Mouse (Mus musculus) adrenal gland, adult (tissue): ENCODE measurements around the gene 1700013G24Rik.
"Not testable (repeated sequence)": the region's sequence is repeated elsewhere in the genome, so short reads cannot be mapped to it uniquely, and the experiment has no call there.

Experiments used
- DNase-seq, 2 experiments: peaks; one replicate each; pipeline ENCODE4 v3.0.0; 2022 to 2023; ENCODE audit warnings: low spot score in 1 of 2; ENCODE audit not compliant: inconsistent age in 2 of 2

The 1700013G24Rik gene

GRCm38 (mm10) chr4:137453234-137453767 lies at the start of gene 1700013G24Rik:
1700013G24Rik (plus strand) TSS chr4:137453284.
- DNase-seq: no peak

GRCm38 (mm10) chr4:137405571-137405970 lies 47.5 kb upstream of the 1700013G24Rik start:
- DNase-seq: no peak

- DNase-seq: no peak
These were observed 43.4 kb upstream of the 1700013G24Rik start, which contains the start of gene Cela3a for GRCm38 (mm10) chr4:137409691-137410090. Cela3a (minus strand) TSS chr4:137409791.

GRCm38 (mm10) chr4:137412185-137412709 lies 40.8 kb upstream of the 1700013G24Rik start:
- not testable (repeated sequence) for DNase-seq

- DNase-seq: no peak
These were observed 38.1 kb upstream of the 1700013G24Rik start for GRCm38 (mm10) chr4:137414936-137415335.

GRCm38 (mm10) chr4:137417712-137418564 lies 35.1 kb upstream of the 1700013G24Rik start:
- DNase-seq: no peak

GRCm38 (mm10) chr4:137430502-137430901 lies 22.6 kb upstream of the 1700013G24Rik start, which contains the start of gene Cela3b:
Cela3b (minus strand) TSS chr4:137430540.
- DNase-seq: no peak

GRCm38 (mm10) chr4:137432700-137433550 lies 20.2 kb upstream of the 1700013G24Rik start:
- peak in 1 of 2 experiments; percentile 62 for DNase-seq

GRCm38 (mm10) chr4:137436979-137437669 lies 16.0 kb upstream of the 1700013G24Rik start:
- no peak for DNase-seq

- no peak for DNase-seq
These were observed 14.2 kb upstream of the 1700013G24Rik start for GRCm38 (mm10) chr4:137438842-137439241.

GRCm38 (mm10) chr4:137441332-137441731 lies 11.8 kb upstream of the 1700013G24Rik start:
- DNase-seq: no peak

- DNase-seq: peak; percentile 73 to 94
These were observed 9.5 kb upstream of the 1700013G24Rik start for GRCm38 (mm10) chr4:137443625-137444024.

- DNase-seq: no peak
These were observed 7.2 kb upstream of the 1700013G24Rik start for GRCm38 (mm10) chr4:137445881-137446280.

- no peak for DNase-seq
These were observed 5.5 kb upstream of the 1700013G24Rik start for GRCm38 (mm10) chr4:137447363-137448196.

GRCm38 (mm10) chr4:137448197-137448596 lies 4.9 kb upstream of the 1700013G24Rik start:
- DNase-seq: peak; percentile 80 to 90

GRCm38 (mm10) chr4:137448641-137449040 lies 4.4 kb upstream of the 1700013G24Rik start:
- DNase-seq: no peak

GRCm38 (mm10) chr4:137449132-137449531 lies 4.0 kb upstream of the 1700013G24Rik start:
- no peak for DNase-seq

- DNase-seq: no peak
These were observed 3.4 kb upstream of the 1700013G24Rik start for GRCm38 (mm10) chr4:137449715-137450114.

GRCm38 (mm10) chr4:137452190-137452589 lies 894 bp upstream of the 1700013G24Rik start:
- DNase-seq: no peak
